In the genomic region with DNA sequence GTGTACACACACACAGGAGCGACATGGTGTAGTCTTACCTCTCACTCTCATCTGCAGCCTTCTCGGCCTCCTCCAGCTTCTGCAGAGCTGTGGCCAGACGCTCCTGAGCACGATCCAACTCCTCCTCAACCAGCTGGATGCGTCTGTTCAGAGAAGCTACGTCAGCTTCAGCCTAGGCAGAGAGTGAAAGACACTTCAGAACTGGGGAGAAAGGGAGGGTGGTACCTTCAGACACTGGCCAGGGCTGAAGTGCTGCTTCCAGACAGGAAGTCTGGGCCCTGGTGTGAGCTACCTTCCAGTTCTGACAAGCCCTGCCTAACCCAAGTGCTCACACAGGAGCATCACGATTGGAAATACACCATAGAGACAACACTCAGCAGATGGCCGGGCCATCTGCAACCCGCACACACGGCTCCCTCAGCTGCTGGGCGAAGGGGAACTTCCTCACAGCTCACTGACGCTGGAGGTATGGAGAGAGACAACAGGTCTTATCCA, we compare ENCODE assay signal across 8 mouse cellular contexts. TPM values are rescaled to one million over a fixed set of nuclear protein-coding genes. Genes with fewer than 3 reads are reported as not detected.
DNase-seq lines count a peak whose midpoint lies in the region; ATAC-seq lines count a peak whose summit lies in the region.

No protein-coding gene starts in this region.

- no peak for ATAC-seq in embryonic facial prominence, embryonic 12.5 days (ENCODE audit: insufficient number of reproducible peaks, insufficient read depth, low FRiP score, low TSS enrichment)
- peak; percentile 71 for ATAC-seq in granulocyte monocyte progenitor cell, adult 5-6 weeks (replicated peaks; ENCODE audit: poor library complexity, severe bottlenecking)

- peaks cover 6% of the 10 kb centered on the region for H3K9me3 ChIP-seq in embryonic facial prominence, embryonic 12.5 days
- H3K9me3 ChIP-seq in embryonic facial prominence, embryonic 10.5 days: peaks cover 9% of the 10 kb centered on the region

- 0 out of 2 replicates have a peak overlapping the region, but pooled peaks have one; percentile 1 for H3K27ac ChIP-seq in embryonic facial prominence, embryonic 12.5 days
- no peak overlapping the region for H3K27ac ChIP-seq in embryonic facial prominence, embryonic 10.5 days (replicated peaks)

- H3K9ac ChIP-seq in embryonic facial prominence, embryonic 12.5 days: no peak overlapping the region

- no peak overlapping the region for H3K4me2 ChIP-seq in embryonic facial prominence, embryonic 12.5 days (replicated peaks)

- peaks cover 26% of the 10 kb centered on the region for H3K4me1 ChIP-seq in embryonic facial prominence, embryonic 12.5 days
- peaks cover 38% of the 10 kb centered on the region for H3K4me1 ChIP-seq in embryonic facial prominence, embryonic 10.5 days

- H3K27me3 ChIP-seq in embryonic facial prominence, embryonic 12.5 days: no peaks in the 10 kb centered on the region
- H3K27me3 ChIP-seq in embryonic facial prominence, embryonic 10.5 days (replicated peaks; ENCODE audit: low read depth, poor library complexity, severe bottlenecking): no peaks in the 10 kb centered on the region

- DNase-seq in embryonic facial prominence, embryonic 10.5 days (ENCODE audit: low spot score): no peak
- peak; percentile 71 for DNase-seq in MEL-GATA-1-ER (ENCODE audit: extremely low read depth, low read depth)
- DNase-seq in layer of hippocampus, adult 9-10 months (ENCODE audit: low spot score): peak; percentile 36
- DNase-seq in lung, postnatal 25 days (ENCODE audit: low spot score): peak; percentile 66
- no peak for DNase-seq in thymus, postnatal 0 days (ENCODE audit: low spot score)
- DNase-seq in urinary bladder, postnatal 14 days (ENCODE audit: low spot score): no peak

- WGBS in embryonic facial prominence, embryonic 12.5 days: 91% methylated on average over 12 of the region's 12 CpGs
- WGBS in embryonic facial prominence, embryonic 10.5 days: 95% methylated on average over 12 of the region's 12 CpGs

- H3K36me3 ChIP-seq in embryonic facial prominence, embryonic 12.5 days: peaks cover 67% of the 10 kb centered on the region
- H3K36me3 ChIP-seq in embryonic facial prominence, embryonic 10.5 days (replicated peaks): peaks cover 89% of the 10 kb centered on the region

- no peak overlapping the region for H3K4me3 ChIP-seq in embryonic facial prominence, embryonic 12.5 days
- H3K4me3 ChIP-seq in embryonic facial prominence, embryonic 10.5 days: no peak overlapping the region

RNA-seq across cellular contexts. Expression of a gene that starts 13.2 kb away (rescaled TPM):
- polyA plus RNA-seq in embryonic facial prominence, embryonic 12.5 days (2016; fragmentation: Nextera tagmentation; extraction: Ambion mirVana): 673 and 801 TPM in 2 replicates
- polyA plus RNA-seq in embryonic facial prominence, embryonic 10.5 days (2016; fragmentation: Nextera tagmentation; extraction: Ambion mirVana): 331 and 369 TPM in 2 replicates
- total RNA-seq in granulocyte monocyte progenitor cell, adult 5-6 weeks (2014; fragmentation: Nextera tagmentation): 25.8 and 42.1 TPM in 2 replicates
- 54.2 and 57.0 TPM in 2 replicates for total RNA-seq in granulocyte monocyte progenitor cell, adult 5-6 weeks (2017)
- 88.5 and 91.4 TPM in 2 replicates for polyA plus RNA-seq in thymus, postnatal 0 days (2015; fragmentation: Nextera tagmentation; extraction: Ambion mirVana)

Comparison
In these comparisons a context has a peak if more than half of its experiments do, and no peak if none do; other contexts are left out.
1. DNase-seq: peak in MEL-GATA-1-ER (single experiment), layer of hippocampus, adult 9-10 months (single experiment) and lung, postnatal 25 days (single experiment); none in embryonic facial prominence, embryonic 10.5 days (single experiment), thymus, postnatal 0 days (single experiment) and urinary bladder, postnatal 14 days (single experiment).